Mouse (Mus musculus) layer of hippocampus, postnatal 10 days (tissue): ENCODE measurements around the gene Pde4d. TPM values are rescaled to one million over a fixed set of nuclear protein-coding genes. Genes with fewer than 3 reads are reported as not detected.

Experiments
- DNase-seq, 2 experiments: peaks; one replicate each; pipeline ENCODE4 v3.0.0; 2021; ENCODE audit warnings: low spot score in 2 of 2
- total RNA-seq, 2 experiments: library from RNA; stranded (reverse); gene quantifications; 2 replicates each; pipeline ENCODE4 v1.2.3; 2021

Pde4d gene
- total RNA-seq, 2 experiments from 2014 or later, result 77.6 to 81.2 TPM

DNA sequence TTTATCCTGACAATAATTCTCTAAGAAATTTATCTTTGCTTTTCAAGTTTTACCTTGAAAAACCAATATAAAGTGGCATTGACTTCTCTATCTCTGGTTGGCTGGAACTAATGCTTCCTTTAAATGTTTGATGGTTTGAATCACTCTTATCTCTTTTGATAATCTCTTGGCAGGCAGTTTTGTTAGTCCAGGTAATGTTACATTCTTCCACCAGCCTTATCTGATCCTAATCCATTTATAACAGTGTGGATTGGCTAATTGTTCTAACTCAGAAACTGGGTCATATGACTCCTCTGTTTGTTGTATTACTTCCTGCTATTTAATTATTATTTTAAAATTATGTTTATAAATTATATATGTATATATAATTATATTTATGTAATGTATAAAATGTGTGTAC, 105.2 kb downstream of the Pde4d start:
- no peak for DNase-seq

DNA sequence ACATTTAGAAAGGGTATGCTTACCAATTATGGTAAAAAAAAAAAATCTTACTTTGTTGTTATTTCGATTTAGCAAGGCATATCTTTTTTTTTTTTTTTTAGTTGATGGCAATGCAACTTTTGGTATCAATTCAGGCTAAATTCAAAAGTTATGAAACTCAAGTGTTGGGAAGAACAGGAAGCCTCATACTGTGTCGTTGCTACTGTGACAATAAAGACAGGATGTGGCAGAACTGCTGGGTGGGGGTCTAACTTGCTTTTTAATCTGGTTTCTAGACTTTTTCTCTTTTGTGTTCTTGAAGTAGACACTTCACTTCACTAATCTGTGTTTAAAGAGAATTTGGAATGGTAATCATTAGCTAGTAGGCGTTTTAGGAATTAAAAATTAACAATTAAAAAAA, 147.2 kb downstream of the Pde4d start:
- no peak for DNase-seq

DNA sequence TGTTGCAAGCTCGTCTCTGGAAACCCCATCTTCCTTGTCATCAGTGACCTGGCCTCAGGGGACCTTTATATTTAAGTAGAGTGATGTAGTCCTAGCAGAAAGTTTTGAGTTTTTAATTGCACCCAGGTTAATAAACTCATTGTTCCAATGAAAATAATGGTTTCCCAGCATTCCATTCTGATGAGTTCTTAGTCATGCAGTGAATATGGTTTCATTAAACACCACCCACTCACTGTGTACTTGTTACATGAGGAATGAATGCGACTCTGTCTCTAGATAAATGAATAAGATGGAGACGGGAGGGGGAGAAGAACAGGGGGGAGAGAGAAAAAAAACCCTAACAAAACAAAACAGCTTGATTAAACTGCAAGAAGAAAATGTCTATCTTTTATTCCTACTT, 148.9 kb downstream of the Pde4d start:
- DNase-seq, result no peak

DNA sequence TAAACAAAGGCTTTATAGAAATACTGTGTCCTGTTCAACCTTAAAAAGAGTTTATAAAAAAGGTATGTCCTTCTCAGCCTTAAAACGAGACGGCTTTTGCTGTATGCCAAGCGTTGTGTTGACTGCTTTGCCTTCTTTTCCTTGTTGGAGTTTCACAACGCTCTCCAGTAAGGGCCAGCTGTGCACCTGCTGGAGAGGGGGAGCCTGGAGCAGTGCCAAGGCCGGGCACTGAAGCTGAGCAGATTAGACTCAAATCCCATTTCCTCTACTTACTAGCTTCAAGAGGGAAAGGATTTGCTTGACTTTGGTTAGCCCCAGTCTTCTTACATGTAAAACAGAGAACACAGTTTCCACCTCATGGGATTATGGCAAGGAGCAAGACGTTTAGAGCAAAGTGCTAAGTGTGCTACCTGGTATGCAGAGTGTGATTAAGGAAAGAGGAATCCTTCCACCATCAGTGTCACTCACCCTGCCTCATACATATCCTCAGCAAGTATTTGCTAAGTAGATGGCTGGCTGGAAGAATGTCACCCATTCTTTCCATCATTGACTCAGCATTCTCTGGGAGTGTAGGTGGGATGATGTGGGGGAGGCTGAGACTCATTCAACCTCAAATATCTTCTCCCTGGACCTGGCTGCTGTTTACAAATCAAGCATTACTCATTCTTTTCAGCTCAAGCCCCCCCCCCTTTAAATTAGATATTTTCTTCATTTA, 149.6 kb downstream of the Pde4d start:
- DNase-seq, result peak; percentile 5 to 15

DNA sequence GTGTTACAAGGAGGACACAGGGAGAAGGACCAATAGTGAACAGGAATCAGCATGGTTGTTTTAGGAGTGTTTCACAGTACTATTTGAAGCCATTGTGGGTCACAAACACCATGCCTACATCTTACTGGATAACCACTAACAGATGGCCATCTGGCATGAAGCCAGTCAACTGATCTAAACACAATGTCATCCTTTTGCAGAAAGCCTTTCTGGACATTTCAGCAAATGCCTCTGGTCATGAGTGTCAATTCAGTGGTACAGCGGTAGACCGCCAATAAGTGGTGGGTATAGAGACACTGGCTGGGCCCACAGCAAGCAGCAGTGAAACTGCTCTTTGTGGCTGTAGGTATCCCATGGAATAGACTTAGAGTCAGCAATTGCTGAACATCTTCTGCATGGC, 151.3 kb downstream of the Pde4d start:
- no peak for DNase-seq

DNA sequence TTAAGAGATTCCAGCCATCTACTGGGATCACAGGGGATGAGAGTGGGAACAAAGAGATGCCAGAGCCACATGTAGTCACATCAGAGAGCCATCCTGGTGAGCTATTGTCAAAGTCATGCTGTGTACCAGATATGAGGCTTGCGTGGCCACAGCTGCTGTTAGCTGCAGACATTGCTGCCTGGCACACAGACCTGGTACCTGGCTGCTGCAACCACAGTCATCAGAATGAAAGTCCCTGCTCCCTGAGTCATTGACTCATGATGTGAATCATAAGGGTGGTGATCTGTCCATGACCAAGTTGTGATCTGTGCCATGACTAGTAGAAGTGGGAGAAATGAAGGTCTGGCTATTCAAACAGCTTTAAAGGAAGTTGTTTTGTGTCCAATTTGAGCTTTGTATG, 153.8 kb downstream of the Pde4d start:
- DNase-seq, result no peak

DNA sequence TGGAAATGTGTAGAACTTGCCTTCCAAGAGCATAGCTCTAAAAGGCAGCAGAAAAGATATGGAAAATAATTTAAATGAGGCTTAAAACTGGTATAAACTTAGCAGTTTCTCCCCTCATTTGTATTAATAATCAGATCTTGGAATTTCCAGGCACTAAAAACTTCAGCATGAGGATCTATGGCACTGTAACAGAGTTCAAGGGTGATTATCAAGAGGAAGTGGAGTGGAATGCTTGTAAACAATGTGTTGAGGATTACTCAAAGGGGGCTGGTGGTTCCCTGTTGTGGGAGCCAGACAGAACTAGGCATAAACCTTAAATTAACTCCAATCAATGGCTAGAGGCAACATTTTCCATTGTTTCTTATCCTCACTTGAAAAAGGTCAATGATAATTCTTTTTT, 154.5 kb downstream of the Pde4d start:
- no peak for DNase-seq

DNA sequence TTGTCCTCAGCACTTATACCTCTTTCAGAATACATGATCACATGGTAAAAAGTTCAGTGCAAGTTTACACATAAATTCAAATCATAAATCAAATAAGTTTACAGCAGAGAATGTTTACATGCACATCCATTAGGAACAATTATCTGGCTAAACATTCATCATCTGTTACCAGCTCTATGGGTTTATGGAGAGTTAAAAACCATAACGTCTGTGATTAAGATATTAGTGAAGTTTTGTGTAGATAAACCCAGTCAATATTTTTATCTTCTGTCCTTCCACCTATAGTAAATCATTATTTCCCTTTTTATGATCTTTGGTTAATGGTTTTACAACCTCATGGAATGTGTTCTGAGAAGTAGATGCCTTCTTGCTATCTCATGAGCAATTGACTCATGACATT, 168.5 kb downstream of the Pde4d start:
- DNase-seq, result no peak

DNA sequence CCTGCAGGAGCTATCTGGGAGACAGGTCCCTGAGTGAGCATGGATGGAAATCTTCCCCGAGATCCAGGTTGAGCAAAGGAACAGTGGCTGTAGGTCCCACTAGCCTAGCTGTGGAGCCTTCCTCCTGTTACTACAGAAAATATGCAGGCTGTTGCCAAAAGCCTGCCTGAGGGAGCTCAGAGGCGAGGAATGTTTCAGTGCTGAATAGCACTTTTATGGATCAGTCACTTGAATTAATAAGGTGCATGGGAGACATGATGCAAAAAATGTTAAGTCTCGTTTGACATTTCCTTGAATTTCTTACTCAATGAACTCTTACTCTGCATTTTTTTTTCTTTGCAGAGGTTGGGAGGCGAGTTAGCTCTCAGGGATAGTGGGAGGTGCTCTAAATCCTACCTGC, 172.9 kb downstream of the Pde4d start:
- no peak for DNase-seq

DNA sequence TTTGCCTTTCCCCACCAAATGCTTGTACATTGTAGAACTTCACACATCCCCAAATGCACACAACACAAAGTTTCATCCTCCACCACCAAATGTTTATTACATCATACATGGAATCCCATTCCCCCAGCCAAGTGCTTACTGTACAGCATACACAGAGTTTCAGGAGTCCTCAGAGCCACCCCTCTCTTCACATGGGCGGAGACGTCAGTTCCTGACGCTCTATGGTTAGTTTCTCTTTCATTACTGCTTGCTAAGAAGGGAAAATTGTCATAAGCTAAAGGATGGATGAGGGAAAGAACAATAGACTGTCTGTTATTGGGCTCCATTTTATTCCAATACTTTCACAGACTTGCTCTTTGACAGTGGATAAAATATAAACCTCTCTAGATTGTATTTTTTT, 174.2 kb downstream of the Pde4d start:
- DNase-seq, result no peak

DNA sequence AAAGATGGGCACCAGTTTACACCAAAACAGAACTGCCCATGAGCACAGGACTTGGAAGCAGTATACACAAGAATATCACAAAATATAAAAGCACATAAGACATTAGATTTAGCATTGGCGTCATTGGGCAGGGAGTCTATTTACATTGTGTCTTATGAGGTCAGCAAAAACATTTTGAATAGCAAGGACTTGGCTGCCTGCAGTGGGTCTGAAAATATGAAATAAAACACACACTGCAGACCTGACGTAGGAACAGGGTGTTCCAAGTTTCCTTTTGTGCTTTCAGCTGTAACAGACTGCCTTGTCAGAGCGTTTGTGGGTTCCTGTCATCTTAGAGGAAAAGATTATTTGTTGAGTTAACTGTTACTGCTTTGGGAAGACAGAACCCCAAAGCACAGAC, 176.4 kb downstream of the Pde4d start:
- DNase-seq, result no peak

DNA sequence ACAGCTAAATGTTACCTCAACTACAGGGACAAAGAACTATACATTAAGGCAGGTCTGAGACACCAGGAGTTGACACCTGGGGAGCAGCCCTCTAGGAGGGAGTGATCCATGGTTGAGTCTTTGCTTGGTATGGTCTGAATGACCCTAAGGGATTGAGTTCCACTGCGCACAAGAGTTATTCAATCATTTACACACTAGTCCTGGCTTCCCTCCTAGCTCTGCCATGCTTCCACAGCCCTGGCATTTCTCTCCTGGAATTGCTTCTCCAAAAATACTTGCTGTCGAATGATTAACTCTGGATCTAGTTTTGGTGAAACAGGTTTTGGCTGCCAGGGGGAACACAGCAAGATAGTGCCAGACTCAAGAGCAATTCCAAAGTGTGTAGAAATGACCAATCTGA, 178.8 kb downstream of the Pde4d start:
- no peak for DNase-seq

DNA sequence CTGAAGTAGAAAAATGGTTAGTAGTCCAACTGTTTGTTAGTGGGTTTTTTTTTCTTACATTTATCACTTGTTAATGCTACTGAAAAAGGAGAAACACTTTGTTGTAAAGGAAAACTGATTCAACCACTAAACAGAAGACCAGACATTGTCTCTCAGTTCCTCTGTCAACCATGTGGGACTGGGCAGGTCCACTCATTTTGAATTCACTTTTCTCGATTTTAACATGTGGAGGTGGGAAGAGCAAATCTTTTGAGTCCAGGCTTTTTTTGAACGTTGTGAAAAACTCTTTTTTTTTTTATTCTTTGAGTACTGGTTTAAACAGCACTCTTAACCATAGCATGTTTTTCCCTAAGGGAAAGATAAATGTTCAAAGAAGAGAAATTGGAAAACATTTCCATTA, 180.8 kb downstream of the Pde4d start:
- no peak for DNase-seq

DNA sequence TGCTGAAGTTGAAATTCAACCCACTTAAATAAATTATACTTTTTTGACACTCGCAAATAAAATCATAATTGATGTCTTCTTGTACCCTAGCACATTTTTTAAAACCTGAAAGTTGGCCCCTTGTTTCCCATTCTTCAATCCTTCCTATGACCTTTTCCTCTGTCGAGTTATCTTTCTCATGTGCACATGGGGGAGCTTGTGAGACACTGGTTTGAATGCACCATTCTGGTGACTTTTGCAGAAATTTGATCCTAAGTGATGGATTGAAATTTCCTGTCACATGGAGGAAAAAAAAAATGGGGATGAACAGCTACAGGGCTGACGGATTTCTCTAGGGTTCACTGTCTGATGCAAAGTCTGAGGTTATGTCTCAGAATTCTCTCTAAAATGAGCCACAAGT, 181.5 kb downstream of the Pde4d start:
- no peak for DNase-seq

DNA sequence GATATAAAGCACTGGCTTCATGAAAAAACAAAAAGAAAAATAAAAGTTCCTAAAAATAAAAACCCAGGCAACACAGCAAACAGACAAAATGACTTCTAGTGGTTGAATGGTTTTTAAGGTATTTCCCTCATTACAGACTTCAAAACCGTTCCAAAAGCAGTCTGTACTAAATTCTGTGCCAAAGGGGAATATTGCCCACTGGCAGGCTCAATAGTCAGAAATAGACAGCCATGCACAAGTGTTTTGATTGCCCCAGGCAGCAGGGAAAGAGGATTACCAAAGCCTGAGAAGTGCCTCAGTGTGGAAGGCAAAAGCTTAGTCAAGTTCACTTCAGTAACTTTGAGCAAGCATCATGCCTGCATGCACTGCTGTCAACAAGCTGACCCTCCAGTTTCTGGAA, 186.8 kb downstream of the Pde4d start:
- peak in 1 of 2 experiments; percentile 16 for DNase-seq

DNA sequence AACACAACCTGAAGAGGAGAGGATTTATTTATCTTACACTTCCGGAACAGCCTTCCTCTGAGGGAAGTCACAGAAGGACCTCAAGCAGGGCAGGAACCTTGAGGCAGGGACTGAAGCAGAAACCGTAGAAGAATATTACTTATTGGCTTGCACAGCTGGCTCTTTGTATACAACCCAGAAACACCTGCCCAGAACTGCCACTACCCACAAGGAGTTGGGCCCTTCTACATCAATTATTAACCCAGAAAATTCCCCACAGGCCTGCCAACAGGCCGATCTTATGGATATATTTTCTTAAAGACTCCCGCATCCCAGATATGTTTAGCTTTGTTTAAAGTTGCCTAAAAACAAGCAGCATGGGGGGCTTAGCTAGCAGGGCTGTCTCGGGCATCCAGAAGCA, 192.5 kb downstream of the Pde4d start:
- DNase-seq, result no peak

DNA sequence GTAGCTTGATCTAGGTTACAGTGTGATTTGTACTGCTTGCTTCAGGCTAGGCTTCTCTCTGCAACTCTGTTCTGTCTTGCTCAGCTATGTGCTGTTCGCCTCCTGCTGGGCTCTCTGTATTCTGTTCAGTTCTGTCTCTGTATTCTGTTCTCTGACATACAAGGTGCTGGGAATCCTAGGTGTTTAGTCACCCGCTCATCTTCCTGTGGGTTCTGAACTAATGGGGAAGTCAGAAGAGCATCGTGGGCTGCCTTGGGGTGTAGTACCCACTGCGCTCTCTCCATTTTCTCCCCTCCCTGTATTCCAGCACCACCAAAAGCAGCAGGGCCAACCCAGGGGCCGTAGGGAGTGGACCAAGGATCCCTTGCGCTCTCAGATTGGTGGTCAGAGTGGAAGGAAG, 197.1 kb downstream of the Pde4d start:
- DNase-seq, result no peak

DNA sequence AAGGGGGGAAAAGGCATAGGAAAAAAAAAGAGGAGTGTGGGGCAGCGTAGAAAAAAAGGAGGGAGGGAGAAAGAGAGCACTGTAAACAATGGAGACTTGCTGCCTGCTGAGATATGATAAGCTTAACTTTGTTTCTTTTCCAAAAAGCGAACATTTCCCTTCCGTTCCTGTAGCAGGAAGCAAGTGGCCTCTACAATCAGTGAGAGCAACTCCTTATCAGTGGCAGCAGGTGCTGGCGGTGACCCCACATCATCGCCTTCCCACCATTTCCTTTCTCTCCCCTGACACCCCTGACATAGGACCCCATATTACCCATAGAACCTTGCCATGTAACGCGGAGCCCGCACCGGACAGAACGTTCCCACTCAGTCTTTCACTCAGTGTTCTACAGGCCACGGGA, 197.5 kb downstream of the Pde4d start:
- no peak for DNase-seq

DNA sequence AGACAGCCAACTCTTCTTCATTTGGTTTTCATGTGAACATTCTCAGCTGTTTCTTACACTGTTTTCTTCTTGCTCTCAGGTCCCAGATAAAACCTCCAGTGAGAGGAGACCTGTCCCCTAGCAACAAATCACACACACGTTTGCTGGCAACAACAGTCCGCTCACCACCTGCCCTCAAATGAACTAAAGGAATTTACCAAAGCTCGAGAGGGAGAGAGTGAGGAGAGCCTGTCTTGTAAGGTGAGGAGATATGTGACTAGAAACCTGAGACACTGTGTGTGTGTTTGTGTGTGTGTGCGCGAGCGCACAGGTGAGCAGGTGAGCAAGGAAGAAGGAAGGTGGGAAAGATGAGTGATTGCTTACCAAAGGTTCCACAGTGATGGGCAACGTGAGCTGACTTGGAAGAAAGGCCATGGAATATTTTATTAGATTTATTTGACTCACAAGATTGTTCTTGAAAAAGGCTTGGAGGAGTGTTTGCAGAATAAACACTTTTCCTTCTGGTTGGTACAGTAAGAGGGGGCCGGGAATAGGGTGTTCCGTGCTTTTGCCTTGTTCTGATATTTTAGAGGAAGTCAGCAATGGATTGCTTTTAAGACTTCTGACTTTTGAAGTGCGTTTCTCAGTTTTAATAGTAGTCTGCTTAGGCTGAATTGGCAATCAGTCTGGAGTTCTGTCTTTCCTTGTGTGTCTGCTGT, 204.4 kb downstream of the Pde4d start:
- no peak for DNase-seq

DNA sequence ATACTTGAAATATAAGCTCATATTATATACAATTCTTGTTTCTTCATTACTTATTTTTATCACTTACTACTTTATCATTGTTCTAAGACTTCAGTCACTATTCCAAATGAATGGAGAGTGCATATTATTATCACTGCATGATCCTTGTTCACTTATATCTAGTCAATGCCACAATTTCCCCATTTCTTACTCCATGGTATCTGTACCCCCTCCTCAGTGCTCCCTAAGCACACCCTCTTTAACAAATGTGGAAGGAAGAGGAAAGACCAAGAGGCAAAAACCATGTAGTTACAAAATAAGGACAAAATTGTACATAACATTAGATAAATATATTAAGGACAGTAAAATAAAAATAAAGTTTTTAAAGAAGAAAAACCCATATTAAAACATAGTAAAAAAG, 216.8 kb downstream of the Pde4d start:
- no peak for DNase-seq

DNA sequence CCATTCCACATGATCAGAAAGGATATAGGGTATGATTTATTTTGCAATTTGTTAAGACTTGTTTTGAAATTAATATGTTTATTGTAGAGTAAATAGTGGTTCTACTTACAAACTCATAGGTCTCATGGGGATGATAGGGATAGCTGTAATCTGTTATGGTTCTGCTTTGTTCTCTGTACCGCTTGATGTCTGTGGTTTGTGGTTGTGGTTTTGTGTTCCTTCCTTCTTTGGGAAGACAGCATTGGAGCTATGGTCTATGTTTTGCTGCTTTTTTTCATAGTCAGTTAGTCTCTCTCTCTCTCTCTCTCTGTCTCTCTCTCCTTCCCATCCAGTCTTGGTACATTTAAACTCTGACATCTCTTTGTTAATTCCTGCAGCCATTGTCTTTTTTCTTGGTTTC, 217.3 kb downstream of the Pde4d start:
- no peak for DNase-seq

DNA sequence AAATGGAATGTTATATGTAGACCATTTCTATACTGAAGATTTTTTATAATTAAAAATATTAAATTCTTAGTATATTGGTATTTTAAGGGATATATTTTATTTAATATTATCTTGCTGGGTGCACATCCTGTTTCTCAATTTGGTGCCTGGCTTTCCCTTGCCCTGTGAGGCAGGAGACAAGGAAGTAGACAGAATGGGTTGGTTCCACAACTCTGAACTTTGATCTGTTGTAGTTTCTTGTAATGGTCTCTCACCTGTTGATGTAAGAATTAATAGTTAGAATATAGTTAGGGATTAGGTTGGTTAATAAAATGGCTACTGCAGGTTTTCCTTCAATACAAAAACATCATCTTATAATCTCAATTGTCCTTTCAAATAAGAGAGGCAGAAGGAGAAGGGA, 227.3 kb downstream of the Pde4d start:
- no peak for DNase-seq

DNA sequence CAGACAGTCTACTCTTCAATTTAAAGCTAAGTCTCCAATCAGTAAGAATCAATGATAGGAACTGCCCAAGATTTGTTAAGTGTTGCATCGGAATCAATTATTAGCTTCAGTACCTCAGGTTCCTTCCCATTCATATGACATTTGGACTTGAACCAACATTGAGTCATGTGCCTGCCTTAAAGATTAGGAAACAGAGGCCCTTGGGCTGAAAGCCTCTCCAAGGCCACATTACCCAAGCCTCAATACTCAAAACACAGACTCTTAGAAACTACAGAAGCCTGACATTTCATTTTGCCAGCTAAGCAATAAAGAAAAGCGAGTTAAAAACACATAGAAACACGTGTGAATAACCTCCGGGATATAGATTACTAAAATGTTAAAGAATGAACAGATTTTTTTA, 233.3 kb downstream of the Pde4d start:
- no peak for DNase-seq
